Mouse (Mus musculus) large intestine, adult 2 months (tissue): Measurements from ENCODE around the gene Defb25. TPM values are rescaled to one million over a fixed set of nuclear protein-coding genes. Genes with fewer than 3 reads are reported as not detected.
"Not testable (repeated sequence)": the region's sequence is repeated elsewhere in the genome, so short reads cannot be mapped to it uniquely, and the experiment has no call there.

Source experiments
- DNase-seq: peaks from one replicate; pipeline ENCODE4 v3.0.0-alpha.2; 2012; ENCODE audit warnings: low read depth, low spot score
- WGBS: fragments of 180-500 bp; shearing (Covaris S2); methylation state at CpG from one replicate; pipeline ENCODE4 v1.1.7; 2018; 5-methylcytosine and 5-hydroxymethylcytosine counted together
- polyA plus RNA-seq: library from polyadenylated mRNA; depleted of rRNA; stranded (reverse); fragments of >200 nt; gene quantifications from 2 replicates; pipeline ENCODE4 v1.2.3, GENCODE M21; 2012; rRNA removed

The Defb25 gene
- polyA plus RNA-seq = 0.78 and 1.1 TPM in 2 replicates

DNA sequence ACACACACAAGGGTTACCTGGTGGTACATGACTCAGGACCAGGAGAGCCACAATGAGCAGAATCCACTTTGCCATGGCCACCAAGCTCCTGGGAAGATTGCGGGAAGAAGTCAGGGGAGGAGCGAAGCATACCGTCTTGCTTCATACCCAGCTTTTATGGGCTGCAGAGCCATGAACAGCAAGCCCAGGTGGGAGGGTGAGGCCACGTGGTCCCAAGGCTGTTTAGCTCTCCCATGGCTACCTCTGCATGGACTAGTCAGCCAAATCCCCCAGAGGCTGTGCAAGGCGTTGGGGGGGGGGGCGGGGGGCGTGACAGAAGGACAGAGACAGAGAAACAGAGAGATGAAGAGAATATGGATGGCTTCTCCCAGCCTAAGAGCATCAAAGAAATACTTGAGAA, at the start of gene Defb25:
Defb25 (minus strand) TSS at position 101 of the 400 bp plus-strand sequence.
- no peak for DNase-seq
- WGBS = 75% methylated on average over 7 of the region's 7 CpGs

DNA sequence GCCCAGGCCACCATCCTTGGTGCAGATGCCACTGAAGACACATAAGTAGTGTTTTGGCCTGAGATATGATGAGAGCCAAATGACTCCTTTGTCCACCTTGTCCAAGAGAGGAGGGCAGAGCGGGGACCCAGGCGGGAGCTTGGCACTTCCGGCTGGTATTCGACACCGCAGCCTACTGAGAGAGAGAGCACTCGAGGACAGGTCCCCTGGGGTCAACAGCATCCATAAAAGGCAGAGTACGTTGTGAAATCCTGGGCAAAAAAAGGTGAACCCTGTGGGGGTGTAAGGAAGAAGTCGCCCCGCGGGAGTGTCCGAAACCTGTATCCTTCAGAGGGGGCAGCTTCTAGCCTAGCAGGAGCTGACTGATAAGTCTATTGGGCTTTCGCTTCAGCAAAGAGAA, 49.3 kb upstream of the Defb25 start:
- WGBS = 81% methylated on average over 12 of the region's 12 CpGs
- DNase-seq = no peak

DNA sequence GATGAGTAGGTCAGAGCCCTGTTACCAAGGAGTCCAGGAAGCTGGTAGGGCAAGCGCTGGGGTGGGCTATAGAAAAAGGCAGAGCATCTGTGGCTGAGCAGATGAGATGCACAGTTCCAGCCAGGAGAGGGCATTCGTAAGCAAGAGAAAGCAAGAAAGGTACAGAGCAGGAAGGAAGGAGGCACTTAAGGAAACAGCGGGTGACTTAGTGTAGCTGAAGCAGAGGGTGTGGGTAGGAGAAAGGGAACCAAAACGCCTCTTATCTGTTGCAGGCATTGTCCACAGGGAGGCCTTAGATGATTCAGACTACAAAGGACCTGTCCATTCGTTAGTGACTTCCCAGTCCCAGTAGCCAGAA, 48.8 kb upstream of the Defb25 start:
- 6% methylated on average over 5 of the region's 5 CpGs for WGBS
- DNase-seq = no peak

DNA sequence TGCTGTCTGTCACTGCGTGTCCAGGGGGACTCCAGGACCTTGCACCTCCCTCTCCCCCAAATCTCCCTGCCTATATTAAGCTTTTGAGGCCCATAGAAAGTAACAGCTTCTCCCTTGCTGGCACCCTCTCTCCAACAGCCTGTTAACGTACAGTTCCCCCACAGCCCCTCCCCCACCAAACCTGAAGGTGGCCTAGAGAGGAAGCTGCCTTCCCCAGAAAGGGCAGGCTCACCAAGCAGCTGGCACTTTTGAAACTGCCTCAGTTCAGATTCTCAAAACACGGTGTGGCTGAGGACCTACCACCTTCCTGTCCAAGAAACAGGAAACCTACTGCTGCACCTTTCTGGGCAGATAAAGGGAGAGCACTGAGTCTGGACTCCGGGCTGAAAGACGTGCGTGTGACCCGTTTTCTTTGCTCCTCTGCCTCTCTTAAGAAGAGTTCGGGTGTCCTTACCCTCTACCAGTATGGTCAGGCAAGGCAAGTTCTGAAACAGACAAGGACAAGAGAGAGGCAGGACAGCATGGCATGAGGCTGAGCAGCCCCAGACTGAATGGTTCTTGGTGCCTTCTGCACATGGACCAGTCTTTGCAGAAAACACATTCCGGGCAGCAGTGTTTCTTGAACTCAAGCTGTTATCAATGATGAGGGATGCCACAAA, 48.3 kb upstream of the Defb25 start:
- WGBS = 42% methylated on average over 9 of the region's 9 CpGs
- DNase-seq = no peak

DNA sequence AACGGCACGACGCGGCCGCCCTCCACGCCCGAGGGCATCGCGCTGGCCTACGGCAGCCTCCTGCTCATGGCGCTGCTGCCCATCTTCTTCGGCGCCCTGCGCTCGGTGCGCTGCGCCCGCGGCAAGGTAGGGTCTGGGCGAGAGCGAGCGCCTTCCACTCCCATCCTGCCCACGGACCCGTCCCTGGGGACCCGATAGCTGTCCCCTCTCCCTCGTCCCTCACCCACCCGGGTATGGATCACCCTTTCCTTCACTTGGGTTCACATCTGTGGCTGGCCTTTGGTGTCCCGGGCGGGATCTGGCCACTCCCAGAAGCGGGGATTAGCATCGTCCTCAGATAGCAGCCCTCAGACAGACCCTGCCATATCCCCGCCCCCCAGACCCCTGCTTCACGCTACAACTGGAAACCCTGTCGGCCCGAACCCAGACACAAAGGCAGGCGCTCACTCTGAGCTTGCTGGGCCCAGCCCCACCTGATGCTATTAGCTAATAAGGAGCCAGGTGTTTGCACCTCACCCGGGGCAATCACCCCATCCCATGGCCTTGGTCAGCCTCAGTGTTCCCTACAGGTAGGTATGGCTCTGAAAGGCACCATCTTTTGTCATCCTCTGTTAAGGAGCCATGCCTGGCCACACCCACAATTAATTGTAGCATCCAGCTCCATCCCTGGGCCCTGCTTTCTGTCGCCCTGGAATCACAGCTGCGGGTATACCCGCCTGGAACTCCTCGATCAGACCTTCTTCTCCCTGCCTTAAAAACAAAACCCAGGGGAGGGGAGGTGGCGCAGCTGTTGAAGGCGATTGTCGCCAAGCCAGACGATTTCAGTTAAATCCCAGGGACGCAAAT, 47.0 kb upstream of the Defb25 start:
- no peak for DNase-seq
- WGBS = 2% methylated on average over 46 of the region's 46 CpGs

DNA sequence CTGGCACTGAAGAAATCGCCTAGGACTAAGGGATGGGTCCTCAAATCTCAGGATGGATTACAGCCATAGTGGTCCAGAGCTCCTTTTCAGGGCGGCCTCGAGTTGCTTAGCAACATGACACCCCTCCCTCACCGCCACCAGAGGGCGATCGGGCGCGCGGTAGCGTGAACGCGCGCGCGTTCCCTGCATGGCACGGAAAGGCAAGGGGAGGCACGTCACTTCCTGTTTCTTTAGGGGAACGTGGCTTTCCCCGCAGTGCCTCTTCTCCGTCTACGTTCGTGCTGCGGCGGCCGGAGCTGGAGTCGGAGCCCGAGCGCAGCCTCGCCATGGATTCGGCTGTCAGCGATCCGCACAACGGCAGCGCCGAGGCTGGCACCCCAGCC, 46.4 kb upstream of the Defb25 start, which contains the start of gene H13:
H13 (plus strand) TSS at position 206 of the 383 bp plus-strand sequence.
- peak; percentile 83 for DNase-seq
- under 1% methylated on average over 35 of the region's 35 CpGs for WGBS

DNA sequence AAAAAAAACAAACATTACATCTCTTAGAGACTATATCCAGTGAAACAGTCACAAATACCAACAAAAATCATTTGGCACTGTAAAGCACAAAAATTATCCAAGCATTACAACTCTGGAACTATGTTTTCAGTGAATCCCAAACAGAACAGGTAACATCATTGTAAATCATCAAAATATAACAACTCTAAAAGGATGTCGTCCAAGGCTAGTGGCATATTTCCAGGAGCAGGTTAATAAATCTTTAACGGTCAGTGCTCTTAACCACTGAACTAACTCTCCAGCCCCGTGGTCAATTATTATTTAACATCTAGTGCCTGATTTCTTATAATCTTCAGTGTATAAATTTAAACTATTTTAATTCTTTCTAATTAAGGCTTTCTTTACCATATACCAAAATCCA, 43.3 kb upstream of the Defb25 start:
- not testable (repeated sequence) for DNase-seq
- WGBS = 40% methylated on average over 3 of the region's 3 CpGs

DNA sequence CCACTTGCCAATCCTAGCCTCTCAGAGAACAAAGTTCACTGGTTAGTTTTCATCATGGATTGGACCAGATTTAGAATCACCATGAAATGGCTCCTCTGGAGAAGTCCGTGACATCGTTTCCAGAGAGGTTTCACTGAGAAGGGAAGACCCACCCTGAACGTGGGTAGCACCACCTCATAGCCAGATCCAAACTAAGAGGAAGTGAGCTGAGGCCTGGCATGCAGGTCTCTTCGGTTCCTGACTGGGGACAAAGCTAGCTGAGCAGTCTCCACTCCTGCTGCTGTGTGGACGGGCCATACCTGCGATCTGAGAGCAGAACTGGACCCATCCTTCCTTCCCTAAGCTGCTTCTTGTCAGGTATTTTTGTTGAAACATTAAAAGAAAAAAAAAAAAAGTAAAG, 38.3 kb upstream of the Defb25 start:
- DNase-seq = no peak
- WGBS = 75% methylated on average over 6 of the region's 6 CpGs

DNA sequence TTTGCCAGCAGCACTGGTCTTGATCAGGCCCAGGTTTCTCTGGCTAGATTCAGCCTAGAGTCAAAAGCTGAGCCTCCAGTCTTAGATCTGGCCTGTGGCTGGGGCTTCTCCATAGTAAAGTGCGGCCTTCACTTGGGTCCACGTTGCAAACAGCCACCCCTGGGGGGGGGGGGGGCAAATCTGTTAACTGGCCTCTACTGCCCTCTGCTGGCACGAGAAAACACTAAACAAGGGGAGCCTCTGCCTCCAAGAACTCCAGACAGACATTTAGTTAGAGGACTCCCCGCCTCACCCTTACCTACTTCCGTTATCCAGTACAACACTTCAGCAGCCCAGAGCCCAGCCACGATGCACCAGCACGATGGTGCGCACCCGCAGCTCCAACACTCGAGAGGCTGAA, 34.5 kb upstream of the Defb25 start:
- DNase-seq = no peak
- WGBS = 55% methylated on average over 10 of the region's 10 CpGs

DNA sequence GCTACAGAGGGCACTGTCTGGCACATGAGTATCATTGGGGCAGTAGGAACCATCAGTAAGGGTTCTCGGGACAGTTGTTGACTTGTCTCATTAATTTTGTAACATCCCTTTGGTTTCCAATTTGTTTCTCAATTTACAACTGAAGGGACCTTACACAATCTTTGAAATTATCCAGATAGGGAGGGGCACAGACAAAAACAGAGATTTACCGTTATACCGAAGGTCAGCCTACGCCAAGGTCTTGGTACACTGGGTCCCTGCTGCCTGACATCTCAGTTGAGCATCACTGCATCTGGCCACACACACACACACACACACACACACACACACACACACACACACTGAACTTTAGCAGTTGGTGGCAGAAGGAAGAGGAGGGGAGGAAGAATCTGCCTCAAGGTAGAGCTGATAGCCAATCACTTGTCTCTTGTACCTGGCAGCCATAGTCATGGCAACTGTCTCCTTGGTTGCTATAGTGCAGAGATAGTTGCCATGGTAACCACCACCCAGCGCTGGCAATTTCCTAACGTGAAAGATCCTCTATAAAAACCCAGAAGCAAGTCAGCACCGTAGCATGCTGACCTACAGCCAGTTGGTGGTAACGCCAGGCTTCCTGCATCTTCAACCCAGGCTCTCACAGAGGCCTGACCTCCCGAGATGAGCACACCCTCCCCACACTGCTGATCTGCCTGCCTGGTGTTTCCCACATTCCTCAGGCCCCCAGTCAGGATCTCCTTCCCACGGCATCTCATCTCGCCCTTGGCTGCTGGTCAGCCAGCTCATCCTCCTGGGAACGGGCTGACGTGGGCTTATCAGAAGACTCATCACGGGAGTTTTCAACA, 31.2 kb upstream of the Defb25 start:
- DNase-seq = no peak
- 40% methylated on average over 14 of the region's 14 CpGs for WGBS

DNA sequence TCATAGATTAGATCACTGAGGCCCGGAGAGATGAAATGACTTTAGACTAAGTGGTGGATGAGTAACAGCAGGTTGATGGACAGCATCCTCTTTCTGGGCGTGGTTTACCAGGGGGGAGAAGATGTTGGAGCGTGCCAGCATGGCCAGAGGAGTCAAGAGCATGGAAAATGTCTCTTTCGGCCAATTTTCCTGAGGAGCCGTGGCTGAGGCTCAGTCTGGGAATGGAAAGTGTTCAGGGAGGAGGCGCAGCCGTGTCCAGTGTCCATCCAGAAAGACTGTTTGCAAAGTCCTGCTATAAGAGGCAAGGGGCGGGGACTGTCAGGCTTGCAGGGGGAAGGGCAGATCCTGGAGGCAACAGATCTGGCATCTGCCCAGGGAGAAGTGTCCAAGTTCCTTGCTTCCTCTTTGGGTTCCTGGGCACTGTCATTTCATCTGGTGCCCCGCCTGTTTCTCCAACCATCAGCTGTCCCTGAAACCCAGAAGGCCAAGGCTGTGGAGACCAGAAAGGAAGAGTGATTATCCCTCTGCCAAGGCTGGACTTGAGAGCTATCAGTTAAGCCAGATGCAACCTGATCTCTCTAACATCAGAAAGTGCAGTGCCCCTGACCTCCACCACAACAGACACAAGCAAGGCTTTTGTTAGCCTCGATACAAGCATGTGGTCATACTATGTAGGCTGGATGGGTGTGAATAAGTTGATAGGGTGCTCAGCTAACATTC, 30.2 kb upstream of the Defb25 start:
- WGBS = 24% methylated on average over 10 of the region's 10 CpGs
- no peak for DNase-seq

DNA sequence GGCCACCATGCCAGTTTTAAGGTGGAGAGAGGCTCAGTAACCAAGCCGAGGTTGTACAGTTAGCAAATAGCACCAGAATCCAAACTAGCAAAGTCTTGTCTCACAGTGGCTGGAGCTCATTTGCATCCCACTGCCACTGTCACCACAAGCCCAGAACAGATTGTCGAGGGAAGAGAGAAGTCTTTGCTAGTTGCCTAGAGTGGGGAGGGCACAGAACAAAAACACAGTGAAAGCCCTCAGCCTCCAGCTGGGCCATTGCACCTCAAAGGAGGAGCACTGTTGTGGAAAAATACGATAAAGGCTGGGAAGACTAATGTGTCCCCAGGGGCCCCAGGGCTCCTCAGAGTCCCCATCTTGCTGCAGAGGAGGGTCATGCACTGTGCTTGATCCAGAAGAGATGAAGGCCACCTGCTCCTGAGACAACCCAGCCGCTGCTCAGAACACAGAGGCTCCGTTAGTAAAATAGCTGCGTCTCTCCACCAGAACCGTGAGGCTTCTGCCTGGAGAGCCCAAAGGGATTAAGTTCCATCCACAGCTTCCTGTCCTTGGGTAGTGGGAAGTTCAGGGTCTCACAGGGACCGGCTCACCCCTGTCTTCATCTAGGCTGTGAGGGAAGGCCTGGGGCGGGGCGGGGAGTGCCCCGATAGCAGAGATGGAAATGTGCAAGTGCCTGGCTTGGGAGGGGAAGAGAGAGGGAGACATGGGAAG, 16.7 kb upstream of the Defb25 start:
- no peak for DNase-seq
- 41% methylated on average over 11 of the region's 11 CpGs for WGBS

DNA sequence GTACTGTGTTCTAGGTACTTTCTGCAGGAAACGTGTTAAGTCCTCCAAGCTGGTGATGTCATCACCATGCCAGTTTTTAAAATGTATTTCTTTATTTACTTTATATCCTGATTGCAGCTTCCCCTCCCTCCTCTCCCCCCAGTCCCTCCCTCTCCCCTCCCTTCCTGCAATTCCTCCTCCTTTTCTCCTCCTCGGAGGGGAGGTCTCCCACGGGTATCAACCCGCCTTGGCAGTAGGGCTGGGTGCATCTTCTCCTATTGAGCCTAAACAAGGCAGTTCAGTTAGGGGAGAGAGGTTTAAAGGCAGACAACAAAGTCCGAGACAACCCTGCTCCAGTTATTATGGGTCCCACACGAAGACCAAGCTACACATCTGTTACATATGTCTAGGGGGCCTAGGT, 16.0 kb upstream of the Defb25 start:
- no peak for DNase-seq
- WGBS = 33% methylated on average over 6 of the region's 6 CpGs

DNA sequence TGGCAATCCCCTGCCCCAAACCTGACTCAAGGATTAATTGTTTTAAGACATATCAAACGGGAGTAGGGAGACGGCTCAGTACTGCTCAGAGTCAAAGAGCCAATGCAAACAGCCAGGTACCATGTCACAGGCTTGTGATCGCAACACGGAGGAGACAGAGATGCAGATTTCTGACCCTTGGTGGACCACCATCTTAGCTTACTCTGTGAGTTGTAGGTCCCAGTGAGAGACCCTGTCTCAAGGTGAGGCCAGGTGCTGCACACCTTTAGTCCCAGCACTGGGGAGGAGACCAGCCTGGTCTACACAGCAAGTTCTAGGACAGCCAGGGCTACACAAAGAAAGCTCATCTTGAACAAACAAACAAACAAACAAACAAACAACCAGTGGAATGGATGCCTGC, 14.5 kb upstream of the Defb25 start:
- no peak for DNase-seq
- 73% methylated on average over 4 of the region's 4 CpGs for WGBS

DNA sequence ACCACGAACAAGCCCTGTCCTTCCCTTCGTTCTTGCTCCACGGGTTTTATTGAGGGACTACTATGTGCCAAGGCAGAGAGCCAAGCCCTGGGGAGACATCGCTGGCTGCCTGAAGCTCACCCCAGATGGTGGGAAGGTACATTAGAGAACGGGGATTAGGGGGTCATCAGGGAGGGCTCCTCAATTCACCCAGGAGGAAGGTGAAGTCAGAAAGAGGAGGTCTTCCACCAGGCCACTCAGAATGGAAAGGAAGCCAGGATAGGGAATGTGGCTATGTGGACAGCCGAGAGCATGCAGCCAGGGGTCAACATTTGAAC, 14.1 kb upstream of the Defb25 start:
- DNase-seq = no peak
- 60% methylated on average over 6 of the region's 6 CpGs for WGBS

DNA sequence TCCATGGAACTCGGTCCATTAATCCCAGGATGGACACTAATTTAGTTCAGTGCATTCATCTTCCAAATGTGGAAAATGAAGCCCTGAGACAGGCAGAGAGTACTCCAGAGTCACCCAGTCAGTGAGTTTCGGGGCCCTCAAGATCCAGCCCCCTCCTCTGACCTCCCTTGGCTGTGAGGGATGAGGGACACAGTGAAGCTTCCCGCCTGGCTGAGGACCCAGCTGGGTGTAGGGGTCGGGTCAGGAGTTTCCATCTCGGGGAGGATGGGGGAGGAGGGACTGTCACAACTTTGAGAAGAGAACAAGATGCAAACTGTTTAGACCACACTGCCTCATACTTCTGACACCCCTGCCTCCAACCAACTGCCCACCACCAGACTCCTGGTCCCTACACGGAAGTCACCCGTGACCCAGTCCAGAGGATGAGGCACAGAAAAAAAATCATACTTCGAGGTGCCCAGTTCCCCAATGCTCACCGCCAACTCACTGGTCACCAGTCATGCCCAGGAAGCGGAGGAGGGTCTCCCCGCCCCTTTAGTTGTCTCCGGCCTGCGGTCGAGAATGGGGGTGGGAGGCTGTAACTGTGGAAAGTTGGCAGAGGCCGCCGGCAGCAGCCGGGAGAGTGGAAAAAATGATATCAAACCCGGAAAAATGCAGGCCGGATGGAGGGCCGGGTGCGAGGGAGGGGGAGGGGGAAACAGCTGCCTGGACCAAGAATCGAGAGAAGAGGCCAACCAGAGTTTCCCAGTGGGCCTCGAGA, 13.6 kb upstream of the Defb25 start:
- no peak for DNase-seq
- WGBS = 61% methylated on average over 23 of the region's 23 CpGs

DNA sequence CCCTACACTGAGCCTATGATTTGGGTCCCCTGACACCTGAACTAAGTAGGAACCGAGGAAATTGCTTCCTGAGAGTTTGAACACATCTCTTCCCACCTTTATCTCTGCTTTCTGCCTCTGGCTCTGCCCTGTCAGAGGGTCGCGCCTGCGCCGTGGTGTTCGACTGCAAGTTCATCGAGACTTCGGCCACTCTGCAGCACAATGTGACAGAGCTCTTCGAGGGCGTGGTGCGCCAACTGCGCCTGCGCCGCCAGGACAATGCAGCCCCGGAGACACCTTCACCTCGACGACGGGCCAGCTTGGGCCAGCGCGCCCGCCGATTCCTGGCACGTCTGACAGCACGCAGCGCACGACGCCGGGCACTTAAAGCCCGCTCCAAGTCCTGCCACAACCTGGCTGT, 11.5 kb upstream of the Defb25 start:
- WGBS = 68% methylated on average over 29 of the region's 29 CpGs

DNA sequence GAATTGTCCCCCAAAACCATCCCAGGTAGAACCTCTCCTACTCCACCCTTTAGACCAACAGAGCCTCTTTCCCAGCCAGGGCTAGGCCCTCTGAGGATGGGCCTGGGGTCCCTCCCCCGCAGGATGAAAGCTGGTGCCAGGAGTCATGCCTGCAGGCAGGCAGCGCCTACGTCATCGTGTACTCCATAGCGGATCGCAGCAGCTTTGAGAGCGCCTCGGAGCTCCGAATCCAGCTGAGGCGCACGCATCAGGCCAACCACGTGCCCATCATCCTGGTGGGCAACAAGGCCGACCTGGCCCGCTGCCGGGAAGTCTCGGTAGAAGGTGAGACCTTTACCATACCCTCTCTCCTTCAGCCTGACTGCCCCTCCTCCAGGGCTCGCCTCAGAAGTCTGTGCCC, 10.5 kb upstream of the Defb25 start:
- DNase-seq = no peak
- WGBS = 59% methylated on average over 17 of the region's 17 CpGs

More for the DNA sequence above, 11.5 kb upstream of the Defb25 start:
- DNase-seq = no peak

DNA sequence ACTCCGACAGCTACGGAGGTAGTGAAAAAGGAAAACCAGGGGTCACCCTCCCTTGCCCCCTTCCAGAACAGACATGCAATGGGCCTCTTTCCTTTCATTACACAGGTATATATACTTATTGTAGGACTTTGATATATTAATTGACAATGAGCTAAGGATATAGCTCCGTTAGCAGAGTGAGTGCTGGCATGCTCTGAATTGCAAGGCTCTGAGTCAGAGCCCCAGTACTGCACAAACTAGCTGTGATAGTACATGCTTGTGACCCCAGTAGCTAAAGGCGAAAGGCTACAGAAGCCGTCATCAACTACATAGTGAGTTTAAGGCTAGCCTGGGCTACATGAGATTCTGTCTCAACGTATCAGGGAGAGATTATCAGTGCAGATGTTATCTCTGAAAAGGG, 7.1 kb upstream of the Defb25 start:
- WGBS = 73% methylated on average over 6 of the region's 6 CpGs
- no peak for DNase-seq
